Mouse (Mus musculus): ENCODE data around the gene Rnf223. TPM values are rescaled to one million over a fixed set of nuclear protein-coding genes. Genes with fewer than 3 reads are reported as not detected.

The Rnf223 gene
- 1.7 and 1.8 TPM in 2 replicates for polyA plus RNA-seq (2012; rRNA removed)

GRCm38 (mm10) chr4:156130436-156130835, at the start of gene Rnf223:
Gene Rnf223, plus strand, starts transcription at chr4:156130513.

DNA sequence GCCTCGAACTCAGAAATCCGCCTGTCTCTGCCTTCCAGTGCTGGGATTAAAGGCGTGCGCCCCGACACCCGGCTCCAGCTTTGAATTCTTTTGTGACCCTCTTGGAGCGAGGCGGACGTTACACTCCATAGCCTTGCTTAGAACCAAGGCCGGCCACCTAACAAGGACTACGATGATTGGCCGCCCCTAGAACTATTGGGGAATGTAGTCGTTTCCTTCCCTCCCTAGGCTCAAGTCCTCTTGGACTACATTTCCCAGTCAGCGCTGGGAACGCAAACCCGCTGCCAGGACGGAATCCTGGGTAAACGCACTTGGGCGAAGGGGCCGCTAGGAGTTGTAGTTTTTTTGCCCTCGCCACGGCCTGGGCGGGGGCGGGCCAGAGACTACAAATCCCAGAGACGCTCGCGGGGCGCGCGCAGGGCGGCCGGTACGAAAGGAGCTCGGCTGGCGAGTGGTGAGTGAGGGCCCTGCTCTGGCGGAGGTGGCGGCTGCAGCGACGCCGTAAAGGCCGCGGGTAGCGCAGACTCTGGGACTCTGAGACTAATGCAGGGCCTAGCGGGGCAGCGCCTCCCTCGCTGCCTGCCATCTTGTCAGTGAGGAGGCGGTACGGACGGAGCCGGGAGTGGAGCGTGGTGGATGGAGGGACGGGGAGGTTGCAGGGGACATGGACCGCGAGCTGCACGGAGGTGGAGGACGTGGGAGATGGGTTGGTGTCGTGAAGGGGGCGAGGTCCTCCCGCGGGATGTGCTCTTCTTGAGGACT, 20.6 kb upstream of the Rnf223 start, which contains the start of gene 9430015G10Rik:
Gene 9430015G10Rik (plus strand): TSS at position 413 of the 762 bp plus-strand sequence.

Other genes starting within 250 kb of the Rnf223 start
- gene Pusl1, start 238.7 kb upstream of the Rnf223 start, polyA plus RNA-seq (2012; rRNA removed), result 92.1 and 92.2 TPM in 2 replicates
- 112 and 119 TPM in 2 replicates for gene Acap3, start 238.7 kb upstream of the Rnf223 start, polyA plus RNA-seq (2012; rRNA removed)
- gene Ube2j2, start 186.7 kb upstream of the Rnf223 start, polyA plus RNA-seq (2012; rRNA removed), result 113 and 114 TPM in 2 replicates
- gene C1qtnf12, start 168.2 kb upstream of the Rnf223 start, polyA plus RNA-seq (2012; rRNA removed), result 7.5 and 10.5 TPM in 2 replicates
- gene B3galt6, start 137.9 kb upstream of the Rnf223 start, polyA plus RNA-seq (2012; rRNA removed), result 21.2 and 21.6 TPM in 2 replicates
- gene Sdf4, start 137.6 kb upstream of the Rnf223 start, polyA plus RNA-seq (2012; rRNA removed), result 45.4 and 46.3 TPM in 2 replicates
- gene Tnfrsf4, start 116.7 kb upstream of the Rnf223 start, polyA plus RNA-seq (2012; rRNA removed), result 2.2 and 2.8 TPM in 2 replicates
- gene Tnfrsf18, start 104.3 kb upstream of the Rnf223 start, polyA plus RNA-seq (2012; rRNA removed), result 0.09 and 0.19 TPM in 2 replicates
- gene Ttll10, start 71.1 kb upstream of the Rnf223 start, polyA plus RNA-seq (2012; rRNA removed), result 0.07 and 0.16 TPM in 2 replicates
- 58.5 and 59.2 TPM in 2 replicates for gene 9430015G10Rik, start 20.5 kb upstream of the Rnf223 start, polyA plus RNA-seq (2012; rRNA removed)
- 344 and 369 TPM in 2 replicates for gene Agrn, start 67.0 kb downstream of the Rnf223 start, polyA plus RNA-seq (2012; rRNA removed)
- gene Isg15, start 70.3 kb downstream of the Rnf223 start, polyA plus RNA-seq (2012; rRNA removed), result 7.0 and 10.5 TPM in 2 replicates
- gene AW011738, start 72.8 kb downstream of the Rnf223 start, polyA plus RNA-seq (2012; rRNA removed), result 2.9 and 3.3 TPM in 2 replicates
- 1.1 and 1.4 TPM in 2 replicates for gene Perm1, start 85.4 kb downstream of the Rnf223 start, polyA plus RNA-seq (2012; rRNA removed)
- gene Plekhn1, start 104.3 kb downstream of the Rnf223 start, polyA plus RNA-seq (2012; rRNA removed), result 88.6 and 93.7 TPM in 2 replicates
- gene Noc2l, start 105.5 kb downstream of the Rnf223 start, polyA plus RNA-seq (2012; rRNA removed), result 110 and 113 TPM in 2 replicates
- gene Samd11, start 125.1 kb downstream of the Rnf223 start, polyA plus RNA-seq (2012; rRNA removed), result 5.5 and 5.7 TPM in 2 replicates
- gene Vmn2r-ps159, start 200.6 kb downstream of the Rnf223 start, polyA plus RNA-seq (2012; rRNA removed), result not detected in 2 replicates

Measured in central nervous system, embryonic 18 days (tissue).